Mouse (Mus musculus) fat pad, adult 2 months (tissue): Measurements from ENCODE around the gene Samm50.

ENCODE experiments used
- DNase-seq: peaks from one replicate; pipeline ENCODE4 v3.0.0-alpha.2; 2011; ENCODE audit warnings: low read depth, low spot score; ENCODE audit errors: extremely low read depth

Samm50 gene

GRCm38 (mm10) chr15:84235646-84236045, 43.6 kb downstream of the Samm50 start:
- no peak for DNase-seq

GRCm38 (mm10) chr15:84238552-84238951, 46.5 kb downstream of the Samm50 start:
- no peak for DNase-seq

- no peak for DNase-seq
These were observed 47.0 kb downstream of the Samm50 start for GRCm38 (mm10) chr15:84238991-84239401.

GRCm38 (mm10) chr15:84241520-84241919, 49.5 kb downstream of the Samm50 start:
- no peak for DNase-seq

GRCm38 (mm10) chr15:84245104-84245503, 53.1 kb downstream of the Samm50 start:
- DNase-seq = no peak

GRCm38 (mm10) chr15:84246195-84246594, 54.2 kb downstream of the Samm50 start:
- DNase-seq = no peak

GRCm38 (mm10) chr15:84247309-84247708, 55.3 kb downstream of the Samm50 start:
- DNase-seq = no peak

- DNase-seq = no peak
These were observed 59.2 kb downstream of the Samm50 start for GRCm38 (mm10) chr15:84251227-84251626.

GRCm38 (mm10) chr15:84252645-84253044, 60.6 kb downstream of the Samm50 start:
- DNase-seq = no peak

- DNase-seq = no peak
These were observed 61.7 kb downstream of the Samm50 start for GRCm38 (mm10) chr15:84253757-84254156.

- no peak for DNase-seq
These were observed 62.3 kb downstream of the Samm50 start for GRCm38 (mm10) chr15:84254387-84254786.

GRCm38 (mm10) chr15:84256254-84256850, 64.3 kb downstream of the Samm50 start:
- no peak for DNase-seq

- DNase-seq = no peak
These were observed 64.8 kb downstream of the Samm50 start for GRCm38 (mm10) chr15:84256864-84257263.

GRCm38 (mm10) chr15:84258602-84259355, 66.7 kb downstream of the Samm50 start:
- DNase-seq = no peak

GRCm38 (mm10) chr15:84260123-84260822, 68.2 kb downstream of the Samm50 start:
- DNase-seq = no peak

GRCm38 (mm10) chr15:84262630-84263029, 70.6 kb downstream of the Samm50 start:
- DNase-seq = no peak

GRCm38 (mm10) chr15:84263573-84263972, 71.5 kb downstream of the Samm50 start:
- no peak for DNase-seq

GRCm38 (mm10) chr15:84265141-84265540, 73.1 kb downstream of the Samm50 start:
- DNase-seq = no peak

GRCm38 (mm10) chr15:84266290-84266689, 74.2 kb downstream of the Samm50 start:
- DNase-seq = no peak
